Mouse (Mus musculus) kidney, embryonic 15.5 days (tissue): ENCODE data around the gene Srxn1. TPM values are rescaled to one million over a fixed set of nuclear protein-coding genes. Genes with fewer than 3 reads are reported as not detected.

ENCODE experiments used
- ATAC-seq: fragments of 200-750 bp; cut with Nextera tagmentation; replicated peaks from 2 replicates; pipeline ENCODE4 v1.8.0; 2017; ENCODE audit warnings: moderate TSS enrichment; ENCODE audit not compliant: low FRiP score
- H3K27ac ChIP-seq: fragments of 300-500 bp; sonication (generic); 2 replicates; pipeline ENCODE4 v1.5.1; 2015; ENCODE audit warnings: mild to moderate bottlenecking, inconsistent platforms
- H3K27me3 ChIP-seq: fragments of 300-500 bp; sonication (generic); 2 replicates; pipeline ENCODE4 v1.6.1; 2015; ENCODE audit warnings: inconsistent platforms
- H3K36me3 ChIP-seq: fragments of 300-500 bp; sonication (generic); 2 replicates; pipeline ENCODE4 v1.6.1; 2015; ENCODE audit warnings: inconsistent platforms
- H3K4me1 ChIP-seq: fragments of 300-500 bp; sonication (generic); 2 replicates; pipeline ENCODE4 v1.6.1; 2015; ENCODE audit warnings: inconsistent platforms
- H3K4me2 ChIP-seq: fragments of 300-500 bp; sonication (generic); 2 replicates; pipeline ENCODE4 v1.6.1; 2015; ENCODE audit warnings: moderate library complexity, mild to moderate bottlenecking, inconsistent platforms
- H3K4me3 ChIP-seq: fragments of 300-500 bp; sonication (generic); replicated peaks from 2 replicates; pipeline ENCODE4 v1.5.1; 2015; ENCODE audit warnings: mild to moderate bottlenecking, inconsistent platforms
- H3K9ac ChIP-seq: fragments of 300-500 bp; sonication (generic); 2 replicates; pipeline ENCODE4 v1.6.1; 2015; ENCODE audit warnings: mild to moderate bottlenecking, inconsistent platforms
- H3K9me3 ChIP-seq: fragments of 300-500 bp; sonication (generic); replicated peaks from 2 replicates; pipeline ENCODE4 v1.6.1; 2016; ENCODE audit warnings: inconsistent platforms
- WGBS: fragments of 180-500 bp; shearing (Covaris S2); methylation state at CpG from one replicate; pipeline ENCODE4 v1.1.7; 2015; ENCODE audit warnings: mixed read lengths; 5-methylcytosine and 5-hydroxymethylcytosine counted together
- polyA plus RNA-seq: library from polyadenylated mRNA; unstranded; fragments of >200 nt; fragmentation: Nextera tagmentation; extraction: Ambion mirVana; gene quantifications from 2 replicates; pipeline ENCODE4 v1.2.1, GENCODE M21; 2015

The Srxn1 gene
- polyA plus RNA-seq, 1 experiment from 2014 or later: 14.5 TPM

DNA sequence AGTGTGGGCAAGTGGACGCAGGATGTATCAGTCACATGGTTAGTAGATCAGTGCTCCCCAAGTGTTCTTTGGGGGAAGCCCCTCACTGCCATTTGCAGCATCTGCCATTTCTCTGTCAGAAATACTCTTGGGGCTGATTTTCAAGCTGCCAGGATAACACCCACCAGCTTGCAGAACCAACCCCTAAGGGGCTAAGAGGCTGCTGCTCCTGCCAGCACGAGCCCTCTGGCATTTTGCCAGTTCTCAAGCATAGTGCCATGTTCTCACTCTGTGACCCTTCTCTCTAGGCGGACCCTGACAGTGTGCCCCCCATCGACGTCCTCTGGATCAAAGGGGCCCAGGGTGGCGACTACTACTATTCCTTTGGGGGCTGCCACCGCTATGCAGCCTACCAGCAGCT, 3.4 kb downstream of the Srxn1 start:
- Histone ChIP-seq H3K27me3 (peaks cover 11% of the 10 kb centered on the region; the same call in 1 of the 2 replicates), H3K4me2 (no peak overlapping the region), H3K36me3 (no peaks in the 10 kb centered on the region; the same call in 1 of the 2 replicates), H3K4me1 (peaks cover 13% of the 10 kb centered on the region), H3K27ac (no peak overlapping the region), H3K9ac (no peak overlapping the region), H3K9me3 (no peaks in the 10 kb centered on the region), H3K4me3 (no peak overlapping the region)
- 71% methylated on average over 7 of the region's 7 CpGs for WGBS
- ATAC-seq: no peak

DNA sequence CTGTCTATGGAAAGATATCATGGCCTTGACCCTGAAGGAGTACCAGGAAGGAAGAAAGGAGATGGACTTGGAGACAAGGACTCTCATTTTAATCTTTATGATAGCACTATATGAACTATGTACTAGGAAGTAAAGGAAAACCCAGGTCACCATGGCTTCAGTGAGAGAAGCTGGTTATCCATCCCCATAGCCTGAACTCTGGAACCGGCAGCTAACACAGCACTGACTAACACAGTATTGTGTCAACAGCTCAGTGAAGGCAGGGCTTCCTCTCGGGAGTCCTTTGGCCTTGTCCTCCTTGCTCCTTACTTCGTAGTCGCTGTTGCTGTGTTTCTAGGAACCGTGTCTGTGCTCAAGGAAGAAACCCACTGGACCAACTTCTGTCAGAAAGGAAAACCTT, 4.1 kb downstream of the Srxn1 start:
- ATAC-seq: no peak
- peaks cover 17% of the 10 kb centered on the region for H3K4me1 ChIP-seq
- whole genome bisulfite sequencing: 84% methylated on average over 5 of the region's 5 CpGs
- H3K4me3 ChIP-seq: no peak overlapping the region
- no peaks in the 10 kb centered on the region for H3K9me3 ChIP-seq
- H3K9ac ChIP-seq: no peak overlapping the region
- peaks cover 17% of the 10 kb centered on the region for H3K27me3 ChIP-seq
- H3K36me3 ChIP-seq: no peaks in the 10 kb centered on the region; the same call in 1 of the 2 replicates
- no peak overlapping the region for H3K27ac ChIP-seq
- no peak overlapping the region for H3K4me2 ChIP-seq

GRCm38 (mm10) chr2:152111311-152111710, 6.0 kb downstream of the Srxn1 start:
- no peak for ATAC-seq
- H3K27ac ChIP-seq: no peak overlapping the region
- H3K4me3 ChIP-seq: no peak overlapping the region
- H3K36me3 ChIP-seq: no peaks in the 10 kb centered on the region; the same call in 1 of the 2 replicates
- H3K4me2 ChIP-seq: no peak overlapping the region
- H3K9ac ChIP-seq: no peak overlapping the region
- H3K27me3 ChIP-seq: peaks cover 32% of the 10 kb centered on the region
- WGBS: 72% methylated on average over 2 of the region's 2 CpGs
- H3K4me1 ChIP-seq: peaks cover 16% of the 10 kb centered on the region
- no peaks in the 10 kb centered on the region for H3K9me3 ChIP-seq

GRCm38 (mm10) chr2:152111920-152112319, 6.6 kb downstream of the Srxn1 start:
- Histone ChIP-seq H3K27ac (no peak overlapping the region), H3K27me3 (peaks cover 33% of the 10 kb centered on the region), H3K4me1 (peaks cover 16% of the 10 kb centered on the region), H3K4me3 (no peak overlapping the region), H3K36me3 (no peaks in the 10 kb centered on the region; the same call in 1 of the 2 replicates), H3K9me3 (no peaks in the 10 kb centered on the region), H3K4me2 (no peak overlapping the region), H3K9ac (no peak overlapping the region)
- ATAC-seq: peak; percentile 76
- WGBS: 9% methylated on average over 7 of the region's 7 CpGs

DNA sequence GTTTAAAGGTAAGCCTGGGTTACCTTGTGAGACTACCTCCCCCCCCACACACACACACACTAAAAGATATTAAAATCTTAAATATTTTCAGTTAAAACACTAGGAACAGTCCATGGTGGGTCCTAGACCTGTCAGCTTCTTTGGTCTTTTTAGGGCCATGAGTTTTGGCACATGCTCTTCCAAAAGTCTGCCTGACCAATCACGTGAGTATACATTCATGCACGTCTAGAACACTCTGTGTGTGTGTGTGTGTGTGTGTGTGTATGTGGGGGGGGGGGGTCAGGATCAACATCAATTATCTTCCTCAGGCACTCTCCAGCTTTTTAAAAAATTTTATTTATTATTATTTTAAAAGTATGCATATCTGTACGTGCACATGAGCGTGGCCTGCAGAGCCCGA, 7.2 kb downstream of the Srxn1 start:
- Histone ChIP-seq H3K4me2 (no peak overlapping the region), H3K9ac (no peak overlapping the region), H3K4me1 (peaks cover 16% of the 10 kb centered on the region), H3K36me3 (no peaks in the 10 kb centered on the region; the same call in 1 of the 2 replicates), H3K4me3 (no peak overlapping the region), H3K27me3 (peaks cover 33% of the 10 kb centered on the region), H3K9me3 (no peaks in the 10 kb centered on the region), H3K27ac (no peak overlapping the region)
- no peak for ATAC-seq
- WGBS: 87% methylated on average over 5 of the region's 5 CpGs

GRCm38 (mm10) chr2:152112970-152113369, 7.7 kb downstream of the Srxn1 start:
- no peak overlapping the region for H3K4me3 ChIP-seq
- ATAC-seq: no peak
- H3K9ac ChIP-seq: no peak overlapping the region
- WGBS: 70% methylated on average over 10 of the region's 10 CpGs
- no peaks in the 10 kb centered on the region for H3K9me3 ChIP-seq
- H3K27me3 ChIP-seq: peaks cover 33% of the 10 kb centered on the region
- no peak overlapping the region for H3K4me2 ChIP-seq
- no peaks in the 10 kb centered on the region; the same call in 1 of the 2 replicates for H3K36me3 ChIP-seq
- H3K27ac ChIP-seq: no peak overlapping the region
- H3K4me1 ChIP-seq: peaks cover 16% of the 10 kb centered on the region

DNA sequence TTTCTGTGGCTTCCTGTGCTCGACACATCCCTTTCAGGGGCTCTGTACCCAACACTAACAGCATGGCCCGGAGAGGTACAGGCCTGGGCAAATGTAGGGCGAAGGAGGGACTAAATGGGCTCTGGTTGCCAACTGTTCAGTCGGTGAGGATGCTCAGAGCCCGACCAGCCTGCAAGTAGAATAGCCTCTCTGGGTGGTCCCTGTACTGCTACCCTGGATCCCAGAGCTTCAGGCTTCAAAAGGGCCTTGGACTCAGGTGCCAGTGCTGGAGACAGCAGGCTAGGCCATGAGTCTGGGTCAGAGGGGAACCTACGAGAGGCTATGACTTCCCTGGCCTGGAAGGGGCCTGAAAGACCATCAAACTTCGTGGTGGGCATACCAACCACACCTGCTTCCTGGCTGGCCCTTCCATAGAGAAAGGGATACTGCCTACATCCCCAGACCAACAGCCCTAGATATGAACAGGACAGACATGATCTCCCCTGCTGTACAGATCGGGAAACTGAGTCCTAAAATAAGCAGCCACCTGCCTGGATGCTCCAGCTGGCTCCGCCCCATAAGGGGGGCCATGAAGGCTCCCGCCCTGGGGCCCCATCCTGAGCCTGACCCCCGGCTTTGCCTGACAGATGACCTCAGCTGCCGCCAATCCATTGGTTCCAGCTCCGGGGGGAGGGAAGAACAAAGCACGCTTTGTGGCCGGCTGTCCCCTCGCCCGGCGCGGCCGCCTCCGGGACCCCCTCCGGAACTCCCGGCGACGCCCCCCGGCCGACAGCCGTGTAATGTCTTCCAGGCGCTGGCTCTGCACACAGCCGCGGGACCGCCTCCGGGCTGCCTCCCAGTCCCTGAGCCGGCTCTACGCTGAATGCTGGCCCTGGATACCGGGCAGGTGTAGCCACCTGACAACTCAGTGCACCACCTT, 9.0 kb downstream of the Srxn1 start:
- 13% methylated on average over 35 of the region's 36 CpGs for WGBS
- Histone ChIP-seq H3K9ac (0 out of 2 replicates have a peak overlapping the region, but pooled peaks have one; percentile 11), H3K27me3 (peaks cover 33% of the 10 kb centered on the region), H3K27ac (no peak overlapping the region), H3K4me1 (peaks cover 16% of the 10 kb centered on the region), H3K4me2 (peak overlapping the region; percentile 63), H3K9me3 (no peaks in the 10 kb centered on the region), H3K4me3 (peak overlapping the region; percentile 33), H3K36me3 (no peaks in the 10 kb centered on the region; the same call in 1 of the 2 replicates)
- no peak for ATAC-seq

DNA sequence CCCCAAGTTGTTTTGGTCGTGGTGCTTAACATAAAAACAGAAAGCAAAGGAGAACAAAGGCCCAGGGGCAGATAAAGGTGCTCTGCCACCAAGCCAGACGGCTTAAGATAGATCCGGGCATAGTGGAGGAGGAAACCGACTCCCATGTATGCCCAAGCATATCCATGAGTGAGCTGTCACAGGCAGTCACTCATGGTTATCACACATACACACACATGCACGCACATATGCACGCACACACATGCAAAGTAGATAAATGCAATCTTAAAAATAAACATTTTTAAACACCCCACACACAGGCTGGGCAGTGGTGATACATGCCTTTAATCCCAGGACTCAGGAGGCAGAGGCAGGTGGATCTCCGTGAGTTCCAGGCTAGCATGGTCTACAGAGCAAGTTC, 12.4 kb downstream of the Srxn1 start:
- Histone ChIP-seq H3K9me3 (no peaks in the 10 kb centered on the region), H3K9ac (no peak overlapping the region), H3K4me3 (no peak overlapping the region), H3K27me3 (peaks cover 26% of the 10 kb centered on the region), H3K36me3 (no peaks in the 10 kb centered on the region), H3K4me1 (peaks cover 16% of the 10 kb centered on the region), H3K27ac (no peak overlapping the region), H3K4me2 (no peak overlapping the region)
- 87% methylated on average over 7 of the region's 7 CpGs for WGBS
- ATAC-seq: no peak

DNA sequence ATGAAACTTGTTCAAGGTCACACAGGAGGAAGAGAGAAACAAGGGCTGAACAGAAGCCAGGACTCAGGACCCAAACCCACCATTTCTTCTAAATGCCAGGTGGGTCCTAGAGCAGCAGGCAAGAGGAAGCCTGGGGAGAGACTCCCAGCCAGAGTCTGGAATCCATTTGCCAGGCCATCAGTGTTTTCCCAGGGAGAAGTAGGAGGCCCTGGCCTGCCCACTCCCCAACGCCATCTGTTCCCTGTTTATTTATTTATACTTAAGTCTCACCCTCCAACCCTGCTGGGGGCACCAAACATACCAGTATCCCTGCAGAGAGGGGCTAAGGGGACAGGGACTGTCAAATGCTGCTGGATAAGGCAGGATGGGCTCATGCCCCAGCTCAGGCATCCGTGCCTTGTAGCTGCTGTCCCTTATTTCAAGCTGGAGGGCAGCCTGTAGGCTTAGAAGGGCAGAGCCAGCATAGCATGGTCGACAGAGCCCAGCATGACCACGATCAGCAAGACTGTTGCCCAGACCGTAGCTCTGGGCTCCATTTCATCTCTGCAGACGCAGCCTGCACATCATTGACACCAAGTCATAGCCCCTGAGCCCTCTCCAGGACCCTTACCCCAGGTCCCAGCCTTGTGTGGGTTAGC, 14.0 kb downstream of the Srxn1 start:
- 48% methylated on average over 6 of the region's 6 CpGs for WGBS
- H3K4me3 ChIP-seq: no peak overlapping the region
- no peak for ATAC-seq
- H3K36me3 ChIP-seq: no peaks in the 10 kb centered on the region
- peaks cover 16% of the 10 kb centered on the region for H3K27me3 ChIP-seq
- H3K9me3 ChIP-seq: no peaks in the 10 kb centered on the region
- H3K9ac ChIP-seq: no peak overlapping the region
- H3K27ac ChIP-seq: no peak overlapping the region
- H3K4me2 ChIP-seq: no peak overlapping the region
- peaks cover 13% of the 10 kb centered on the region for H3K4me1 ChIP-seq

- ATAC-seq: no peak
- H3K9ac ChIP-seq: no peak overlapping the region
- no peaks in the 10 kb centered on the region for H3K4me1 ChIP-seq
- H3K27ac ChIP-seq: no peak overlapping the region
- 78% methylated on average over 9 of the region's 9 CpGs for WGBS
- H3K9me3 ChIP-seq: no peaks in the 10 kb centered on the region
- no peak overlapping the region for H3K4me3 ChIP-seq
- H3K36me3 ChIP-seq: no peaks in the 10 kb centered on the region
- H3K27me3 ChIP-seq: no peaks in the 10 kb centered on the region
- H3K4me2 ChIP-seq: no peak overlapping the region
Observed at GRCm38 (mm10) chr2:152122896-152123295, 17.6 kb downstream of the Srxn1 start.

DNA sequence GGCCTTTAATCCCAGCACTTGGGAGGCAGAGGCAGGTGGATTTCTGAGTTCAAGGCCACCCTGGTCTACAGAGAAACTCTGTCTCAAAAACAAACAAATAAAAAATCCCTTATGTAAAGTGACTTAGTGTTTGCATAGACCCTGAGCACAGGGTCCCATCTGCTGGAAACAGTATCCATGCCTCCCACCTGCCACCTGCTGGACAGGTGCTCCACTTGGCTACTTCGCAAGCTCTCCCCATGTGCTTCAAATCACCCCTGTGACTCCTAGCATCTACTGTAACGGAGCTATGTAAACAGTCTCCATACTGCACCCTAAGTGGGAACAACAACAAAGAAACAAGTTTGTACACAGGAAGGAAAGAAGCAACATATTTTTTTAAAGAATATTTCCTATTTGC, 23.3 kb downstream of the Srxn1 start:
- H3K27me3 ChIP-seq: 0 out of 2 replicates have a peak, but pooled peaks cover 2% of the 10 kb centered on the region
- no peak for ATAC-seq
- no peak overlapping the region for H3K9ac ChIP-seq
- peaks cover 2% of the 10 kb centered on the region; the same call in 1 of the 2 replicates for H3K9me3 ChIP-seq
- peaks cover 14% of the 10 kb centered on the region for H3K4me1 ChIP-seq
- H3K4me3 ChIP-seq: no peak overlapping the region
- H3K27ac ChIP-seq: no peak overlapping the region
- WGBS: 69% methylated on average over 2 of the region's 2 CpGs
- H3K4me2 ChIP-seq: no peak overlapping the region
- H3K36me3 ChIP-seq: no peaks in the 10 kb centered on the region

GRCm38 (mm10) chr2:152129778-152130177, 24.5 kb downstream of the Srxn1 start:
- ATAC-seq: no peak
- Histone ChIP-seq H3K4me1 (peaks cover 14% of the 10 kb centered on the region), H3K4me3 (no peak overlapping the region), H3K9ac (no peak overlapping the region), H3K9me3 (peaks cover 4% of the 10 kb centered on the region; the same call in 1 of the 2 replicates), H3K27ac (no peak overlapping the region), H3K36me3 (no peaks in the 10 kb centered on the region), H3K4me2 (no peak overlapping the region), H3K27me3 (peaks cover 2% of the 10 kb centered on the region; the same call in 1 of the 2 replicates)
- WGBS: 76% methylated on average over 3 of the region's 3 CpGs
